Mouse (Mus musculus) macrophage (primary cell): ENCODE results near the gene Mitf. TPM values are rescaled to one million over a fixed set of nuclear protein-coding genes. Genes with fewer than 3 reads are reported as not detected.

Source experiments
- H3K27ac ChIP-seq: fragments of 350-480 bp; formaldehyde crosslinking; 2 replicates; pipeline ENCODE4 v1.9.0; 2021
- H3K36me3 ChIP-seq: fragments of 350-480 bp; formaldehyde crosslinking; 2 replicates; pipeline ENCODE4 v1.9.0; 2021; ENCODE audit errors: inconsistent target
- H3K4me3 ChIP-seq: fragments of 350-480 bp; formaldehyde crosslinking; 2 replicates; pipeline ENCODE4 v1.9.0; 2021; ENCODE audit errors: inconsistent target
- H3K79me2 ChIP-seq: fragments of 350-480 bp; formaldehyde crosslinking; 2 replicates; pipeline ENCODE4 v1.9.0; 2021; ENCODE audit errors: inconsistent target
- WGBS: methylation state at CpG from one replicate; pipeline ENCODE4 v1.1.7; 2026; ENCODE audit warnings: inconsistent platforms; ENCODE audit not compliant: missing documents; 5-methylcytosine and 5-hydroxymethylcytosine counted together
- polyA plus RNA-seq: library from polyadenylated mRNA; stranded (reverse); fragments of 250-400 nt; gene quantifications from 3 replicates; pipeline ENCODE4 v1.2.4, GENCODE M21; 2018; ENCODE audit warnings: inconsistent platforms
- total RNA-seq, 78 experiments: library from RNA; depleted of rRNA; stranded (reverse); fragments of 250-400 nt; gene quantifications; 1 replicate in 9 of 78; 2 replicates in 24 of 78; 3 replicates in 43 of 78; 4 replicates in 2 of 78; pipeline ENCODE4 v1.2.4; 2018; ENCODE audit warnings: inconsistent platforms in 56 of 78

Gene Mitf
- 100 to 1,000 TPM; 105 to 325 (median 155) TPM for total RNA-seq (2018; cell fraction: chromatin; rRNA removed)
- 10 to 100 TPM; 37.1 to 78.3 (median 50.7) TPM for total RNA-seq (2018; cell fraction: cytosol; rRNA removed)
- total RNA-seq (2018; cell fraction: nucleus; rRNA removed): 100 to 1,000 TPM in 25 of 26 experiments, 10 to 100 TPM in 1; 95.4 to 382 (median 112) TPM
- 26.4 to 41.8 TPM (median 32.8 TPM) in 3 replicates for polyA plus RNA-seq

- Histone ChIP-seq H3K79me2 (peaks cover 51% of the 10 kb centered on the region), H3K4me3 (peak within 1 kb of the TSS; percentile 100), H3K36me3 (no peaks in the 10 kb centered on the region), H3K27ac (peak within 1 kb of the TSS; percentile 80)
- WGBS: under 1% methylated on average over 50 of the region's 51 CpGs
These were observed at the start of gene Mitf for GRCm38 (mm10) chr6:97806781-97807743. Gene Mitf (plus strand): TSS chr6:97807052.

- Histone ChIP-seq H3K36me3 (no peaks in the 10 kb centered on the region), H3K79me2 (no peaks in the 10 kb centered on the region), H3K27ac (no peak overlapping the region), H3K4me3 (no peak overlapping the region)
- 44% methylated on average over 2 of the region's 2 CpGs for WGBS
These were observed 49.5 kb upstream of the Mitf start for GRCm38 (mm10) chr6:97757361-97757760.

- no peak overlapping the region for H3K4me3 ChIP-seq
- no peaks in the 10 kb centered on the region for H3K79me2 ChIP-seq
- H3K27ac ChIP-seq: no peak overlapping the region
- H3K36me3 ChIP-seq: no peaks in the 10 kb centered on the region
- WGBS: 75% methylated on average over 3 of the region's 4 CpGs
These were observed 48.0 kb upstream of the Mitf start for GRCm38 (mm10) chr6:97758884-97759283.

GRCm38 (mm10) chr6:97759301-97759700, 47.6 kb upstream of the Mitf start:
- WGBS: 17% methylated on average over 4 of the region's 4 CpGs
- Histone ChIP-seq H3K79me2 (no peaks in the 10 kb centered on the region), H3K27ac (no peak overlapping the region), H3K36me3 (no peaks in the 10 kb centered on the region), H3K4me3 (no peak overlapping the region)

- Histone ChIP-seq H3K27ac (no peak overlapping the region), H3K36me3 (no peaks in the 10 kb centered on the region), H3K4me3 (no peak overlapping the region), H3K79me2 (no peaks in the 10 kb centered on the region)
- WGBS: 45% methylated on average over 4 of the region's 4 CpGs
These were observed 45.5 kb upstream of the Mitf start for GRCm38 (mm10) chr6:97761326-97761725.

- H3K36me3 ChIP-seq: no peaks in the 10 kb centered on the region
- no peak overlapping the region for H3K27ac ChIP-seq
These were observed 42.9 kb upstream of the Mitf start for GRCm38 (mm10) chr6:97763970-97764369.

GRCm38 (mm10) chr6:97767836-97768235, 39.0 kb upstream of the Mitf start:
- Histone ChIP-seq H3K27ac (no peak overlapping the region), H3K36me3 (no peaks in the 10 kb centered on the region), H3K79me2 (no peaks in the 10 kb centered on the region), H3K4me3 (no peak overlapping the region)
- 86% methylated on average over 2 of the region's 2 CpGs for WGBS

More at GRCm38 (mm10) chr6:97763970-97764369, 42.9 kb upstream of the Mitf start:
- WGBS: 57% methylated on average over 3 of the region's 3 CpGs
- Histone ChIP-seq H3K4me3 (no peak overlapping the region), H3K79me2 (no peaks in the 10 kb centered on the region)

- no peaks in the 10 kb centered on the region for H3K79me2 ChIP-seq
- H3K27ac ChIP-seq: no peak overlapping the region
- 90% methylated on average over 6 of the region's 7 CpGs for WGBS
- no peak overlapping the region for H3K4me3 ChIP-seq
- H3K36me3 ChIP-seq: no peaks in the 10 kb centered on the region
These were observed 37.3 kb upstream of the Mitf start for GRCm38 (mm10) chr6:97769549-97769948.

- Histone ChIP-seq H3K4me3 (no peak overlapping the region), H3K79me2 (no peaks in the 10 kb centered on the region), H3K27ac (no peak overlapping the region), H3K36me3 (no peaks in the 10 kb centered on the region)
- 86% methylated on average over 5 of the region's 5 CpGs for WGBS
These were observed 25.5 kb upstream of the Mitf start for GRCm38 (mm10) chr6:97781316-97781715.

- Histone ChIP-seq H3K79me2 (no peaks in the 10 kb centered on the region), H3K27ac (no peak overlapping the region), H3K36me3 (no peaks in the 10 kb centered on the region), H3K4me3 (no peak overlapping the region)
- 87% methylated on average over 6 of the region's 6 CpGs for WGBS
These were observed 24.6 kb upstream of the Mitf start for GRCm38 (mm10) chr6:97782291-97782690.

GRCm38 (mm10) chr6:97786871-97787270, 20.0 kb upstream of the Mitf start:
- H3K36me3 ChIP-seq: no peaks in the 10 kb centered on the region
- no peak overlapping the region for H3K4me3 ChIP-seq
- H3K79me2 ChIP-seq: no peaks in the 10 kb centered on the region
- 96% methylated on average over 3 of the region's 4 CpGs for WGBS
- no peak overlapping the region for H3K27ac ChIP-seq

- no peaks in the 10 kb centered on the region for H3K36me3 ChIP-seq
- no peaks in the 10 kb centered on the region for H3K79me2 ChIP-seq
- H3K4me3 ChIP-seq: no peak overlapping the region
- 0 out of 2 replicates have a peak overlapping the region, but pooled peaks have one; percentile 2 for H3K27ac ChIP-seq
- 29% methylated on average over 9 of the region's 9 CpGs for WGBS
These were observed 18.4 kb upstream of the Mitf start for GRCm38 (mm10) chr6:97788361-97788974.

GRCm38 (mm10) chr6:97789700-97790099, 17.2 kb upstream of the Mitf start:
- H3K4me3 ChIP-seq: no peak overlapping the region
- H3K36me3 ChIP-seq: no peaks in the 10 kb centered on the region
- 89% methylated on average over 7 of the region's 7 CpGs for WGBS
- no peaks in the 10 kb centered on the region for H3K79me2 ChIP-seq
- no peak overlapping the region for H3K27ac ChIP-seq

- no peaks in the 10 kb centered on the region for H3K79me2 ChIP-seq
- no peak overlapping the region for H3K4me3 ChIP-seq
- no peaks in the 10 kb centered on the region for H3K36me3 ChIP-seq
- no peak overlapping the region for H3K27ac ChIP-seq
- WGBS: 67% methylated on average over 1 of the region's 1 CpGs
These were observed 14.7 kb upstream of the Mitf start for GRCm38 (mm10) chr6:97792104-97792503.

GRCm38 (mm10) chr6:97795175-97795574, 11.7 kb upstream of the Mitf start:
- no peak overlapping the region for H3K4me3 ChIP-seq
- H3K79me2 ChIP-seq: no peaks in the 10 kb centered on the region
- WGBS: 97% methylated on average over 2 of the region's 2 CpGs

More at GRCm38 (mm10) chr6:97795175-97795574, 11.7 kb upstream of the Mitf start:
- Histone ChIP-seq H3K27ac (no peak overlapping the region), H3K36me3 (no peaks in the 10 kb centered on the region)
